Mouse (Mus musculus) E14TG2a.4 (cell line): Measurements from ENCODE around the gene U2surp.

ENCODE experiments used
- CTCF ChIP-seq: conservative IDR thresholded peaks from 2 replicates; pipeline ENCODE4 v1.5.1; 2014; ENCODE audit warnings: low read length
- POU5F1 ChIP-seq: IDR thresholded peaks from 2 replicates; pipeline ENCODE4 v1.6.1; 2014; ENCODE audit warnings: low read length, borderline replicate concordance

GRCm38 (mm10) chr9:95546679-95547078, 34.9 kb upstream of the U2surp start:
- TF ChIP-seq CTCF (no peak), POU5F1 (no peak)
